Mouse (Mus musculus): ENCODE measurements around the gene Tbck.

GRCm38 (mm10) chr3:132748750-132749149 lies 64.8 kb downstream of the Tbck start:
- no peak for TF ChIP-seq CTCF (IDR thresholded peaks at IDR 0.05; ENCODE audit: low read depth)
- no peak for TF ChIP-seq EP300 (optimal IDR thresholded peaks at IDR 0.05)
